Mouse (Mus musculus) heart, embryonic 13.5 days (tissue): ENCODE data around the gene Obscn. TPM values are rescaled to one million over a fixed set of nuclear protein-coding genes. Genes with fewer than 3 reads are reported as not detected.

Source experiments
- ATAC-seq: fragments of 200-750 bp; cut with Nextera tagmentation; 2 replicates; pipeline ENCODE4 v1.8.0; 2017; ENCODE audit warnings: moderate TSS enrichment; ENCODE audit not compliant: insufficient number of reproducible peaks, low FRiP score, low TSS enrichment; ENCODE audit errors: extremely low read depth
- H3K27ac ChIP-seq: fragments of 300-500 bp; sonication (generic); replicated peaks from 2 replicates; pipeline ENCODE4 v1.5.1; 2015; ENCODE audit warnings: moderate library complexity, mild to moderate bottlenecking, inconsistent platforms
- H3K27me3 ChIP-seq: fragments of 300-500 bp; sonication (generic); replicated peaks from 2 replicates; pipeline ENCODE4 v1.6.1; 2015; ENCODE audit warnings: mild to moderate bottlenecking, inconsistent platforms
- H3K36me3 ChIP-seq: fragments of 300-500 bp; sonication (generic); 2 replicates; pipeline ENCODE4 v1.6.1; 2015; ENCODE audit warnings: mild to moderate bottlenecking, inconsistent platforms
- H3K4me1 ChIP-seq: fragments of 300-500 bp; sonication (generic); 2 replicates; pipeline ENCODE4 v1.6.1; 2015; ENCODE audit warnings: inconsistent platforms
- H3K4me2 ChIP-seq: fragments of 300-500 bp; sonication (generic); 2 replicates; pipeline ENCODE4 v1.6.1; 2015; ENCODE audit warnings: inconsistent platforms, mild to moderate bottlenecking, moderate library complexity
- H3K4me3 ChIP-seq: fragments of 300-500 bp; sonication (generic); 2 replicates; pipeline ENCODE4 v1.5.1; 2015; ENCODE audit warnings: moderate library complexity, mild to moderate bottlenecking, inconsistent platforms
- H3K9ac ChIP-seq: fragments of 300-500 bp; sonication (generic); 2 replicates; pipeline ENCODE4 v1.6.1; 2015; ENCODE audit warnings: inconsistent platforms, mild to moderate bottlenecking, moderate library complexity
- H3K9me3 ChIP-seq: fragments of 300-500 bp; sonication (generic); 2 replicates; pipeline ENCODE4 v1.6.1; 2016; ENCODE audit warnings: inconsistent platforms
- WGBS: fragments of 180-500 bp; shearing (Covaris S2); methylation state at CpG from one replicate; pipeline ENCODE4 v1.1.7; 2015; ENCODE audit warnings: mixed read lengths; 5-methylcytosine and 5-hydroxymethylcytosine counted together
- polyA plus RNA-seq: library from polyadenylated mRNA; unstranded; fragments of >200 nt; fragmentation: Nextera tagmentation; extraction: Ambion mirVana; gene quantifications from 2 replicates; pipeline ENCODE4 v1.2.1, GENCODE M21; 2015

The Obscn gene
- polyA plus RNA-seq, 1 experiment from 2014 or later: 38.9 TPM

GRCm38 (mm10) chr11:59097770-59098169 lies 38.4 kb downstream of the Obscn start:
- Histone ChIP-seq H3K4me1 (peaks cover 3% of the 10 kb centered on the region; the same call in 1 of the 2 replicates), H3K4me3 (no peak overlapping the region), H3K9ac (no peak overlapping the region), H3K4me2 (no peak overlapping the region), H3K9me3 (peaks cover 3% of the 10 kb centered on the region; the same call in 1 of the 2 replicates), H3K36me3 (peaks cover 53% of the 10 kb centered on the region), H3K27ac (no peak overlapping the region), H3K27me3 (no peaks in the 10 kb centered on the region)
- 67% methylated on average over 5 of the region's 5 CpGs for WGBS
- no peak for ATAC-seq

- H3K27me3 ChIP-seq: no peaks in the 10 kb centered on the region
- WGBS: 66% methylated on average over 4 of the region's 4 CpGs
- H3K9me3 ChIP-seq: peaks cover 3% of the 10 kb centered on the region; the same call in 1 of the 2 replicates
- H3K9ac ChIP-seq: no peak overlapping the region
- peaks cover 3% of the 10 kb centered on the region; the same call in 1 of the 2 replicates for H3K4me1 ChIP-seq
- no peak overlapping the region for H3K27ac ChIP-seq
- no peak for ATAC-seq
- H3K4me2 ChIP-seq: no peak overlapping the region
- H3K36me3 ChIP-seq: peaks cover 57% of the 10 kb centered on the region
- H3K4me3 ChIP-seq: no peak overlapping the region
These were observed 42.0 kb downstream of the Obscn start for GRCm38 (mm10) chr11:59094213-59094612.

DNA sequence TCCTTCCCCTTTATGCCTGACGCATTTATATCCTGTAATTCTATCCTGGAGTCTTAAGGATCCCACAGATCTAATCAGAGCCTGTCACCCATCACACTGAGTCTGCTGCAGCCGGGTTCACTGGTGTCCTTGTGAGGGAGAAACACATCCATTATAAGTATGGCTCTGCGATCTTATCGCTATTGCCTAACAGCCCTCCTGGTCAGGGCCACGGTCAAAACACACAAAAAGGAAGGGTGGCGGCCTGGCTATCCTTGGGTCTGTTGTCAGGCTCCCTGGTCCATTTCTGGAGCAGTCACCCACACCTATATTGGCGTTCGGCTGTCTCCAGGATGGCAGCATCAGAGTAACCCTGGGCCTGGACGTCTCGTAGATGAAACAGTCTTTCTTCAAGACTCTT lies 48.6 kb downstream of the Obscn start:
- 87% methylated on average over 10 of the region's 10 CpGs for WGBS
- H3K4me2 ChIP-seq: no peak overlapping the region
- H3K4me1 ChIP-seq: no peaks in the 10 kb centered on the region
- no peaks in the 10 kb centered on the region for H3K27me3 ChIP-seq
- no peaks in the 10 kb centered on the region for H3K9me3 ChIP-seq
- H3K36me3 ChIP-seq: peaks cover 88% of the 10 kb centered on the region
- ATAC-seq: no peak
- H3K4me3 ChIP-seq: no peak overlapping the region
- H3K27ac ChIP-seq: no peak overlapping the region
- H3K9ac ChIP-seq: no peak overlapping the region

DNA sequence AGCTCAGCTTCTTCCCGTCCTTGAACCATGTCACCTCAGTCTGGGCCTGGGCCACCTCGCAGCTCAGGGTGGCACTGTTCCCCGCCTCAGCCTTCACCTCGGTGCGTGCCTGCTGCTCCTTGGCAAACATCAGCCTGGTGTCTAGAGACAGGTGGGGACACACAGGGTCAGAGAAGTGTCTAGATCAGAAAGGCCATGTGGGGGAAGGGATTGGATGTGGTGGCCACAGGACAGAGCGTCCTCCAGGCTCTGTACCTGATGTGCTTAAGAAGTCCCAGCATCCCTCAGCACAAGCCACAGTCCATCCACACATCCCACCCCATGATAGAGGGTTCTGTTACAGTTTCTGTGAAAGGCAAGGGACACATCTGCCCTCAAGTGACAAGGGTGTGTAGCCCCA lies 51.0 kb downstream of the Obscn start:
- Histone ChIP-seq H3K9ac (no peak overlapping the region), H3K4me2 (no peak overlapping the region), H3K27me3 (no peaks in the 10 kb centered on the region), H3K4me3 (no peak overlapping the region), H3K9me3 (no peaks in the 10 kb centered on the region), H3K4me1 (no peaks in the 10 kb centered on the region), H3K36me3 (peaks cover 97% of the 10 kb centered on the region), H3K27ac (no peak overlapping the region)
- 74% methylated on average over 6 of the region's 6 CpGs for WGBS
- no peak for ATAC-seq

DNA sequence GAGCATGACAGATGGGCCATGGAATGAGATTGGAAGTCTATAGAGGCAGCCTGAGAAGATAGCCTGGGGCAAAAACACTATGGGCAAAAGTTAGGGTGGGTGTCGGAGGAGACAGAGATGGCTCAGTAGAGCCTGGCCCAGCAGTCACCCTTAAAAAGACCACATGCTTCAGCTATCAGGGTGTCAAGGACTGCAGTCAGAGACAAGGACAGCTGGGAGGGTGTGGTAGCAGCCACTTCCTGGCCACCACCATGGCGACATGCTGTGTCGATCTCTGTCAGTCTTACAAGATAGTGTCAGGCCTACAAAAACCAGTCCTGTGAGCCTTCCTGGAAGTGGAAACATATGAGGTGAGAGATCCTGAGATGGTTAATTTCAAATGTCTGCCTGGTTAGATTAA lies 53.1 kb downstream of the Obscn start:
- no peak overlapping the region for H3K4me3 ChIP-seq
- H3K27me3 ChIP-seq: no peaks in the 10 kb centered on the region
- peaks cover 97% of the 10 kb centered on the region for H3K36me3 ChIP-seq
- H3K9ac ChIP-seq: no peak overlapping the region
- ATAC-seq: no peak
- 39% methylated on average over 3 of the region's 3 CpGs for WGBS
- H3K9me3 ChIP-seq: no peaks in the 10 kb centered on the region
- no peaks in the 10 kb centered on the region for H3K4me1 ChIP-seq
- H3K4me2 ChIP-seq: no peak overlapping the region
- H3K27ac ChIP-seq: no peak overlapping the region

DNA sequence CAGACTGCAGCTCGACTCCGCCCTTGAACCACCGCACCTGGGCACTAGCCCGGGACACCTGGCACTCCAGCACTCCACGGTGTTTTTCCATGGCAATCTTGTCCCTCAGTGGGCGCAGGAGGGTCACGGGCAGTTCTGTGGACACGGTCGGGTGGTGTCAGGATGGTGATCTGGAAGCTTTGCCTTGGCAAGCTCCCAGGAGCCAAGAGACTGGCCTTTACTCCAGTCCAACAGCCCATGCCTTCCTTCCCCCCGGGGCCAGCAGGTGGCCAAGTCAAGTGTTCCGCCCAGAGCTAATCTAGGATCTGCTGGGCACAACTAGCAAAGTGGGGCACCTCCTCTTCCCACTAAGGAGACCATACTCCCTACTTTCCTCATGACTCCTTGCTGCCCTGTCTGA lies 57.9 kb downstream of the Obscn start:
- Histone ChIP-seq H3K4me3 (no peak overlapping the region), H3K4me1 (no peaks in the 10 kb centered on the region), H3K36me3 (peaks cover 99% of the 10 kb centered on the region), H3K9ac (no peak overlapping the region), H3K9me3 (no peaks in the 10 kb centered on the region), H3K4me2 (no peak overlapping the region), H3K27ac (no peak overlapping the region), H3K27me3 (no peaks in the 10 kb centered on the region)
- ATAC-seq: no peak
- 83% methylated on average over 11 of the region's 11 CpGs for WGBS

- no peaks in the 10 kb centered on the region for H3K27me3 ChIP-seq
- H3K4me2 ChIP-seq: no peak overlapping the region
- H3K27ac ChIP-seq: no peak overlapping the region
- no peak for ATAC-seq
- H3K36me3 ChIP-seq: peaks cover 82% of the 10 kb centered on the region
- H3K4me3 ChIP-seq: no peak overlapping the region
- H3K9ac ChIP-seq: no peak overlapping the region
- WGBS: 69% methylated on average over 2 of the region's 2 CpGs
- no peaks in the 10 kb centered on the region for H3K9me3 ChIP-seq
- peaks cover 20% of the 10 kb centered on the region for H3K4me1 ChIP-seq
These were observed 65.9 kb downstream of the Obscn start for GRCm38 (mm10) chr11:59070321-59070720.

GRCm38 (mm10) chr11:59068922-59069321 lies 67.3 kb downstream of the Obscn start:
- no peak overlapping the region for H3K9ac ChIP-seq
- no peak overlapping the region for H3K27ac ChIP-seq
- WGBS: 83% methylated on average over 8 of the region's 8 CpGs
- no peak for ATAC-seq
- peaks cover 82% of the 10 kb centered on the region for H3K36me3 ChIP-seq
- no peaks in the 10 kb centered on the region for H3K27me3 ChIP-seq
- no peaks in the 10 kb centered on the region for H3K9me3 ChIP-seq
- H3K4me3 ChIP-seq: no peak overlapping the region
- no peak overlapping the region for H3K4me2 ChIP-seq
- H3K4me1 ChIP-seq: peaks cover 20% of the 10 kb centered on the region

- no peaks in the 10 kb centered on the region for H3K27me3 ChIP-seq
- H3K4me3 ChIP-seq: no peak overlapping the region
- no peaks in the 10 kb centered on the region for H3K9me3 ChIP-seq
- peaks cover 20% of the 10 kb centered on the region for H3K4me1 ChIP-seq
- no peak for ATAC-seq
- 58% methylated on average over 1 of the region's 1 CpGs for WGBS
- no peak overlapping the region for H3K27ac ChIP-seq
- H3K4me2 ChIP-seq: no peak overlapping the region
- peaks cover 79% of the 10 kb centered on the region for H3K36me3 ChIP-seq
- H3K9ac ChIP-seq: no peak overlapping the region
These were observed 67.8 kb downstream of the Obscn start for GRCm38 (mm10) chr11:59068433-59068832.

GRCm38 (mm10) chr11:59067921-59068320 lies 68.3 kb downstream of the Obscn start:
- H3K36me3 ChIP-seq: peaks cover 79% of the 10 kb centered on the region
- no peak overlapping the region for H3K9ac ChIP-seq
- 87% methylated on average over 9 of the region's 9 CpGs for WGBS
- H3K4me1 ChIP-seq: peaks cover 20% of the 10 kb centered on the region
- H3K4me2 ChIP-seq: no peak overlapping the region
- H3K27me3 ChIP-seq: no peaks in the 10 kb centered on the region
- H3K27ac ChIP-seq: no peak overlapping the region
- no peak overlapping the region for H3K4me3 ChIP-seq
- ATAC-seq: no peak
- no peaks in the 10 kb centered on the region for H3K9me3 ChIP-seq

DNA sequence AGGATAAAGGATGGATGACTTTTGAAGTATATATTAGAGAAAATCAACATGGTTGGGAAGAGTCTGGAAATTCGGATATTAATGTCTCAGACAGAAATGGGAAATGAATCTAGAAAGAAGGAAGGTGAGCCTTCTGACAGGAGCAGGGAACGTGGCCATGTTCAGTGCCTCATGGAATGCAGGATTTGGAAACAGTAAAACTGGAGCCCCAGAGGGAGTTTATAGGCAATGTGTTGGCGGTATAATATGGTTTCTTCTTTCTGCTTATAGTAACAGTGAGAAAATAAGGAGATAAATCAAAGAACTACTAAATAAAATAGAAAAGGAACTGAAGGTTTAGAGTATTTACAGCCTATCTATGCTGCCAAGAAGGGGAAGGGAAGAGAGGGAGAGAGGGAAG lies 78.2 kb downstream of the Obscn start:
- 61% methylated on average over 3 of the region's 3 CpGs for WGBS
- H3K4me3 ChIP-seq: no peak overlapping the region

DNA sequence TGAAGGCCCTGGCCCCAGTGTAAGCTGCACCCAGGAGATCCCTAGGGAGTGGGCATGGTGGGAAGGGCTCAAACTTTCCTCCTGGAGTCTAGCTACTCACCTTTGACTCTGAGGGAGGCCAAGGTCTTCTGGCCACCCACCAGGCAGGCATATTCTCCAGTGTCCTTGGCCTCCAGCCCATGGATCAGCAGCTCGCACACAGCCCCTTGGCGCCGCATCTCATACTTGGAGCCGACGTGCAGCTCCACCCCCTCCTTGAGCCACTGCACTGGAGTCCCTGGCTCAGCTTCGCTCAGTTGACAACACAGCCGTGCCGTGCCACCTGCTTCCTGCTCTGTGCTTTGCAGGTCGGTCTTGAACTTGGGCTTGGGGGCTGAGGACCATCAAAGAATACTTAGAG lies 85.2 kb downstream of the Obscn start:
- Histone ChIP-seq H3K4me1 (no peaks in the 10 kb centered on the region), H3K27ac (no peak overlapping the region), H3K4me2 (no peak overlapping the region), H3K9ac (no peak overlapping the region), H3K27me3 (no peaks in the 10 kb centered on the region; the same call in 1 of the 2 replicates), H3K4me3 (no peak overlapping the region), H3K36me3 (peaks cover 63% of the 10 kb centered on the region), H3K9me3 (no peaks in the 10 kb centered on the region)
- ATAC-seq: no peak
- 81% methylated on average over 9 of the region's 9 CpGs for WGBS

More for the DNA sequence above, 78.2 kb downstream of the Obscn start:
- Histone ChIP-seq H3K4me2 (no peak overlapping the region), H3K36me3 (peaks cover 50% of the 10 kb centered on the region), H3K9me3 (no peaks in the 10 kb centered on the region), H3K27ac (no peak overlapping the region), H3K9ac (no peak overlapping the region), H3K4me1 (no peaks in the 10 kb centered on the region), H3K27me3 (no peaks in the 10 kb centered on the region)
- no peak for ATAC-seq
